Mouse (Mus musculus) c-Kit-positive CD71-positive TER-119-positive erythroid progenitor cells, embryonic 14.5 days (primary cell): ENCODE results near the gene Erc1.
"Not testable (repeated sequence)": the region's sequence is repeated elsewhere in the genome, so short reads cannot be mapped to it uniquely, and the experiment has no call there.

Source experiments
- DNase-seq: peaks from one replicate; pipeline ENCODE4 v3.0.0-alpha.2; 2013; ENCODE audit warnings: low spot score

Gene Erc1

DNA sequence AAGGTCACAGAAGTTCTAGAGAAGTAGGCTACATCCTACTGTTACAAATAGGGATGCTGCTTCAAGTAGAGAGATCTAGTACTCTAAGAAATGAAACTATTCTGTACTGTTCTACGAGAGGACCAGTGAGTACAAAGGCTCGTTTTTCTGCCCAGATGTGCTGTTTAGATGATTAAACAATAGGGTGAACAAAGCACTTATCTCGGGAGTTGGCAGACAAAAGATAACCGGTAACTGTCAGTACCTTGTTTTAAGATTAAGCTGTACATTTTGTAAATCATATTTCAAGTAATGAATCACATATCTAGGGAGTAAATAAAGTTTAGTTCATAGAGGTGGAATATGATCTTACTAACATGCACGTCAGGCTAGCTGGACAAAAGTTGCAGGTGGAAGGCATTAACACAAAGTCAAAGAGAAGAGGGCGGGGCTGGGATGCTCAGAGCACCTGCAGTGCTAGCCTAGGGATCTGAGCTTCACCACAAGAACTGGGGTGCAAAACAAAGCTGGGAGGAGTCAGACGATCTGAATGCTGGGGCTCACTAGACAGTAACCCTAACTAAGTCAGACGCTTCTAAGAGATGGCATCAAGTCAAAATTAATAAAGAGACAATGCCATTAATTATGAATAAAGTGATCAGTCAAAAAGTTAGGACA lies 136.2 kb downstream of the Erc1 start:
- DNase-seq: no peak

DNA sequence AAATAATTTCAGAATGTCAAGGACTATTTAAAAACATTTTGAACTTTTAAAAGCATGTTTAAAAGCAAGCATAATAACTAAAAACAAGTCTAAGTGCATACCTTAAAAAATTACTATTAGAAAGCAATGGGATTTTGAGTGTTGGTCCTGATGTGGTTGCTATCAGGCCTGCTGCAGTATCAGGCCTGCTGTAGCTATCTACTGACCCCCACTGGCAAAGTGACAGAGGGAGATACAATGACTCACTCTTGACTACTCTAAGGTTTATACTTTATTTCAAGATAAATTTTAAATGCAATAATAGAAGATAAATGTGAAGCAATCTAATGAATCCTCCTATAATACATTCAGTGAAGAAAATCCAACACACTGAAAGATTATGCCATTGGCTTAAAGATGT lies 138.4 kb downstream of the Erc1 start:
- no peak for DNase-seq

DNA sequence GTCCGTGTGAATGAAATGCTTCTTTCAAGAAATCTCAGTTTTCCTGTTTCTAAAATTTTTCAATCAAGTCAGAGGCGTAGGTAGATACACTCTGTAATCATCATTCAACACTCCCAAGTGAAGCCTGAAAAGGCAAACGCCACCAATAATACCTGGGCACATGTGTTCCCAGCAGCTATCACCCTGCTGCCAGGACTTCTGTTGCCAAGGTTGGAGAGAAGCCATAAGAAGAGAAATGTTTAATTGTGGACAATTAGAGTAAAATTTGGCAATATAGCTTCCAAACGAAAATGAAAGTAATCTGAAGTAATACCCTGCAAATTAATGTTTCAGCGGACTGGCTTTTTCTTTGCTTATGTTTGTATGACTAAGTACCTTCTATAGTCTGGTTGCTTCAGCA lies 140.1 kb downstream of the Erc1 start:
- DNase-seq: no peak

DNA sequence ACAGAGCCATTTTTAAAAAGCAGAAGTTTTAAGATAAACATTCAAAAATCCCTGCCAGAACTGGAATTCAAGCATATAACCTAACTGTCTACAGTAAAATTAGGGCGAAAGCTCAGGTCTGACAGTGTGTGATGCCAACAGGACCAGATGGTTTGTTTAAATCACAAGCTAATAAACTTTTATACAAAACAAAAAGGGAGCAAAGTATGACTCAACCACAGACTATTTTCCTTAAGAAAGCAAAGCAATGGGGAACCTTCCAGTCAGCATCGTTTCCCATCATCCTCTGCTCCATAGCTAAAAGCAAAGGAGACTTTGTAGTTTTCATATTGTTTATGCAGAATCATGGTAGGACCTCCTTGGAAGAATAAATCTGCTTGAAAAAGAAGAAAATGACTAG lies 143.1 kb downstream of the Erc1 start:
- DNase-seq: no peak

DNA sequence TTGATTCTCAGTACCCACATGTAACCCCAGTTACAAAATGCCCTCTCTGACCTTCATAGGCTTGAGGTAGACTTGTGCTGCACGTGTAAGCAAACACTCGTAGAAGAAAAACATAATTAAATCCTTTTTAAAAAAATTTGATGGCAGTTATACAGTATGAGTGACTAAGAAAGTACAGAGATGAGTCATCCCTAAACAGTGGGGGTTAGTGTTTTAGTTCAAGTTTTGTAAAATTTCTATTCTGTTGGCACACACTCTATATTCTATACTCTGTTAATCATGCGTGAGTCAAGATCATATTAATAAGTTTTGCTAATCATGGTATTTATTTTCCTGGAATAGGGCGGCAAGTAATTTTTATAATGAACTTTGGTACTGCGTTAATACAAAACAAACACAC lies 155.2 kb downstream of the Erc1 start:
- DNase-seq: no peak

DNA sequence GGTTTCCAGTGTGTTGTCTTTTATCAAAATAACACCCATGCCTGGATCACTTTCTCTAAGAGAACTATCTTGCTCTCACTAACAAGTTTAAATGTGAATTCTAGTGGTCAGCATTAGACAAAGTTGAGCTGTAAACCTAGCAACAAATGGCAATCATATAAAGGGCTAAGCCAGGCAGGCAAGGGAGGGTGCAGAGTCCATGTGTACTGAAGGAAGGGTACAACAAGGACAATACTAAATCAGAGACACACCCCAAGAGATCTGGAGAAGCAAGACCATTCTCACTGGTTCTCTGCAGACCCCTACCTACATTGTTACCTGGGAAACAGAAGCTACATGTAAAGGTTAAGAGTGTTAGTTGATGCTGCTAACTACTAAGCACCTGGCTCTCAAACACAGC lies 161.5 kb downstream of the Erc1 start:
- no peak for DNase-seq

DNA sequence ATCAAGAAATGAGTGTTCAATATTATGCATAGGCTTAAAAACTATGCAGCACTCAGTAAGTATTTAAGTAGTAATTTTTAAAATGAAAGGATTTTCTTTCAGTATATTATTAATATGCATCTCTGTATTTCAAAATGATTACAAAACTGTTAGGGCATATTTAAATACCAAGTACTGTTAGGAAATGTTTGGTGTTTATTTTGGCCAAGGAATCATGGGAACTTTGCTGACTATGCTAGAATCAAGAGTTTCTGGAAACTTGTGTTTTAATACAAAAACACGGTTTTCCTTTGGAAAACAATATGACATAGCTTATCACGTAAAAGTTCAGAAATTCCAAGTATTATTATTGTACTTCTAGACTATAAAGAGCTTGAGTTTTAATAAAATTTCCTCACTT lies 167.2 kb downstream of the Erc1 start:
- no peak for DNase-seq

DNA sequence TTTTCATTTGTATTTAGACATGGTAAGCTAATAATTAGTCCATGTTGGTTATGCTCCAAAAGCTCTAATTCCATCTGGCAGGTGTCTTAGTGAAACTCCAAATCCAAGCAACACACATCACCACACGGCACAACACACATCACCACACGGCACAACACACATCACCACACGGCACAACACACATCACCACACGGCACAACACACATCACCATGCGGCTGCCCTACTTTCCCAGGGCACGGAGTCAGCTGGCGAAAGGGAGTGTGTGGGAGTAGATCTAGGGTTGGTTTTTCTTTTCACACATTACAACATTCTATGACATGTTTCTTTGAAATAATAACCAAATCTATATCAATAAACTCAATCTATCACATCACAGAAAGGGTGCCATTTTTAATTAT lies 173.2 kb downstream of the Erc1 start:
- DNase-seq: no peak

DNA sequence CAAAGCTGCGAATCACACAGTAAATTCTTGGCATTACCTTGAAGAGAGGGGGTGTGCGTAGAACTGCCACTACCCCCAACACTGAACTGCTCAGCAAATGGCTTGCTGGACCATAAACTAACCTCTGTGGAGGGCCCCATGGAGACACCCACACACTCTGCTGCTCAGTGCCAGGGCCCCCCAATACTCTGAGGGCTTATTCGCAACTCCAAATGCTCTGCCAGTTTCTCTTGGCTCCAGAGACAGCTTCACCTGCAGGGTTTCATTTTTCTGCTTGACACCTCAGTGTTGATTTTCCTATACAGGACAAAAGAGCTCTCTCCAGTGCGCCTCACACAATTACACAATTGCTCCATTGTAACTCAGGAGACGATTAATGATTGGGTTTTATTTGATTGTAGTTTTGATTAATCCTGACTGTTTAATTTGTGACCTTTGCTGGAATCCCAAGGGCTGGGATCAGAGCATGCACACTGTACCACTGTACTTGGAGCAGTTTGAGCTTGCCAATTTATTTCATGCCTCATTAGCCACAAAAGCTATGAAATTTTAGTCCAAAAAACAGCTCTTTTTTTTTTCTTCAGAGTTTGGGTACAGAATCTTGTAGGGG lies 173.7 kb downstream of the Erc1 start:
- DNase-seq: no peak

DNA sequence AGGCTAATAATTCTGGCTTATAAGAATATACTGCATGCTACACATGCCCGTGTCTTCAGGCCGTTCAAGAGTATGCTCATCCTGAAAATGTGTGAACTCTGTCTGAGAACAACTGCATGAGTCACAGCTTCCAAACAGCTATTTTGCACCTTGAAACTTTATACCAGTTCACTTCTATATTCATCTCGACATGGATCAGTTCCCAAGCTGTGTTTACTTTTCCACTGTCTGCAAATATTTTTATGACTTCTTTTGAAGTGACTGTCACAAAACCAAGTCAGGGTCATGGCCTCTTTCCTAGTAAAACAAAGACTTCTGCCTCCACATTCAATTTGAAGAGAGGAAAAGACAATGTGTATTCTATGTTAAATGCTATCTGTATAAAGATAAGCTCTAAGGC lies 178.2 kb downstream of the Erc1 start:
- DNase-seq: no peak

DNA sequence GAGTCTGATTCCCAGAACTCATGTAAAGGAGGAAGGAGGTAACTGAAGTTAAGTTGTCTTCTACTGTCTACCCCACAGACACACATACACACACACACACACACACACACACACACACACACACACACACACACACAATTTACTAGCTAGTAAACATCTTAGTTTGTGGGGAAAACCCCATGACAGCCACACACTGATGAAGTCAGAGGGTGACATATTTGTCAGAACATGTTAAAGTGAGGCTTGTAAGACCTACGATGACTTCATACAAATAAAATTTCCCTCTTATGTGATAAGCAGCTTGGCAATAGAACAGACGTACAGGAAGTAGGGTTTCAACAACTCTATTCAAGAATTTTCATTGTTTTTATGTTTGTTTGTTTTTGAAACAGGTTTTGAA lies 185.0 kb downstream of the Erc1 start:
- no peak for DNase-seq

DNA sequence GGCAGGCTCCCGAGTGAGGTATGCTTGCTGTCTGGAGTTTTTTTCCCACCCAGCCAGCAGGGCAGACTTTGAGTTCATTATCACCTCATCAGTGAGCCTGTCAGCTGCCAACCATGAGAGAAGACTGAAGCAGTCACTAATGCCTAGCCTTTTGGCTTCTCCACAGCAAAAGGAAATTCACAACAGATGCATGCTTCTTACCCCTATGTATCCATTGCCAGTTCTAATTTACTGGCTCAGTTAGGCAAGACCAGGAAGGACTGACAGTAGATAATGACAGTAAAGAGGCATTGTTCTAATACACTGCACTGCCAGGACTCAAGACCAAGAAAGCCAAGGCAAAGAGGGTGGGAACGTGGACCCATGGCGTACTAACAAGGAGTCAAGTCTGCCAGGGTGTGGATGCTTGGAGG lies 186.9 kb downstream of the Erc1 start:
- no peak for DNase-seq

DNA sequence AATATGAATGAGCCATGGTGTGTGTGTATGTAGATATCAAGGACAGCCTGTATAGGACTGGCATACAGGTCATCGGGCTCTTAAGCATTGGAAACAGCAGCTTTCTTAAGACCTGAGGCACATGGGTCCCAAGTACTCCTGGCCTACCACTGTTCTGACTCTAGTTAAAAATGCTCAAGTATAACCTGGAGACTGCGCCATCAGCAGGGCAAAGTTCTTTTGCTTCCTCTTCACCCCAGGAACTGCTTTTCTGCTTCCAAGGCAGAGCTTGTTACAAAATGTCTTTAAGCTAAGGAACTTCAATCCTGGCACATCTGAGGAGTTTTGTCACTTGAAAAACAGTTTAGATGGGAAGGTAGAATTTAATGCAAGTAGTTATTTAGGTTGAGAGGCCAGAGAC lies 189.5 kb downstream of the Erc1 start:
- no peak for DNase-seq

DNA sequence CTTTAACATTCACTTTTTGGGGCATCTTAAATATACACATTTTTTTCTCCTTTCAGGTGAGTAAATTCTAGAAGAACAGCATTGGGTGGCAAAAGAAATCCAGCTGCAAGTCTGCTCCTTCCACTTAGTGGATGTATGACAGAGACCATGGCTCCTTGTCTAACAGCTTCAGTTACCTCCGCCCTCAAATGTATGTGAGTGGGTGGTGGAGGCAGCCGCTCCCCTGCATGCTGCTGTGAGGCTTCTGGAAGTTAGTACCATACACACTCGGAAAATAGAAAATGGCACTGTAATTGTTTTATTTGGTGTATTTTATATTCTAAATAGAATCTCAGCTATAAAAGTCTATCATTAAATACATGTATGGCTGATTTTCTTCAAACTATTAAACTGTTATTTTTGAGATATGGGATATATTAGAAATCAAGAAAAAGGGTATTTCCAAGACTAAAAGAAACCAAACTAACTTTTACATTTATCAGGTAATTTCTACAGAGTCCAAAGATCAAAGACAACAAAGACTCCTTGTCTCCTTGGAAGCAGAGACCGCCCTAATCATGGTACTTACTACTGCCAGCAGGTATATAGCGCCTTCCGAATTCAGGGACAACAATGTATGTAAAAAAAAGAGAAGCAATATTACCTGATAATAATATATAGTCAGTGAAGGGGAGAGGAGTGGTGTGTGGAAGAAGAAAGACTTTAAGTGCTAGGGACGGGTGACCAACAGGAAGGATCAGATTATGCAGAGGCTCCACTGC lies 190.4 kb downstream of the Erc1 start:
- DNase-seq: no peak

DNA sequence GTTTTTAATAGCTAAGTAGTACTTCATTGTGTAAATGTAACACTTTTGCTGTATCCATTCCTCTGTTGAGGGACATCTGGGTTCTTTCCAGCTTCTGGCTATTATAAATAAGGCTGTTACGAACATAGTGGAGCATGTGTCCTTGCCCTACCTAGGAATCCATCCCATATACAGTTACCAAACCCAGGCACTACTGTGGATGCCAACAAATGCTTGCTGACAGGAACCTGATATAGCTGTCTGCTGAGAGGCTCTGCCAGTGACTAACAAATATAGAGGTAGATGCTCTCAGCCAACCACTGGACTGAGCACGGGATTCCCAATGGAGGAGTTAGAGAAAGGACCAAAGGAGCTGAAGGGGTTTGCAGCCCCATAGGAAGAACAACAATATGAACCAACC lies 193.2 kb downstream of the Erc1 start:
- not testable (repeated sequence) for DNase-seq

DNA sequence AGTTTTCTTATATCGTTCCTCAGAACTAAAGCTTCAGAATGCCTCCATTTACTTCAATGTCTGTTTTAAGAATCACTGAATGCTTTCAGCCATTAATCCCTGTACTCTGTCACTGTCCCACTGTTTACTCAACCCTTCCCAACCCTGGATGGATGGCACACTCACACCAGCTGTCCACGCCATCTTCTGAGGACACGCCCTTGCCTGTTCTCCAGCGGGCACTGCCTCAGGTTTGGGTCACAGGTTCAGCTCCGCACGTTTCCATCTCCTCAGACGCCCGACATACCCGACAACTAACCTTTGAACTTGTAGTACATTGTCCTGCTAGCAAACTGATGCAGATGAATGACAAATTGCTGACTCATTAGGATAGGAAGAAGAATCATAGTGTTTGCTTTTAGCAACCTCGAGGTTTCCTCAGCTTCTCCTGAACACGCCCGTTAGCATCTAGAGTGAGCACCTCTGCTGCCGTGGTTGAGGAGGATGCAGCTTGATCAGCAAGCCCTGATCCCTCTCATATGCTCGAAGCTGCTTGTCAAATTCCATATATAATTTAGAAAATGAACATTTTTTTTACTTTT lies 204.0 kb downstream of the Erc1 start:
- DNase-seq: no peak

DNA sequence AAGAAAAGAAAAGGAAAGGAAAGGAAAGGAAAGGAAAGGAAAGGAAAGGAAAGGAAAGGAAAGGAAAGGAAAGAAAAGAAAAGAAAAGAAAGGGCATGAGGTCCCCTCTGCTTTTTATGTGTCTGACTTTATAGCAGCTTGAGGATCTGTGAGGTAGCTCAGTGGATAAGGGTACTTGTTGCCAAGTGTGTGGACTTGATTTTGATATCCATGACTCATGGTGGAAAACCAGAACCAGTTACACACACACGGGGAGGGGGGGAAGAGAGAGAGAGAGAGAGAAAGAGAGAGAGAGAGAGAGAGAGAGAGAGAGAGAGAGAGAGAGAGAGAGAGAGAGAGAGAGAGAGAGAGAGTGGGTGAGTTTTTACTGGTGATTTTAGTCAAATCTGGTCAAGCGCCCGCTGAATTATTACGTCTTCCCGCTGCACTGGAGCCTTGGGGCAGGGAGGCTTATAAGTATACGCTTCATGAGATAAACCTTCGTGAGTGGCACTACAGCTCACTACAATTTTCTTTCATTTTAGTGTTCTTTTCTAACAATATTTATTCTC lies 204.7 kb downstream of the Erc1 start:
- DNase-seq: no peak

DNA sequence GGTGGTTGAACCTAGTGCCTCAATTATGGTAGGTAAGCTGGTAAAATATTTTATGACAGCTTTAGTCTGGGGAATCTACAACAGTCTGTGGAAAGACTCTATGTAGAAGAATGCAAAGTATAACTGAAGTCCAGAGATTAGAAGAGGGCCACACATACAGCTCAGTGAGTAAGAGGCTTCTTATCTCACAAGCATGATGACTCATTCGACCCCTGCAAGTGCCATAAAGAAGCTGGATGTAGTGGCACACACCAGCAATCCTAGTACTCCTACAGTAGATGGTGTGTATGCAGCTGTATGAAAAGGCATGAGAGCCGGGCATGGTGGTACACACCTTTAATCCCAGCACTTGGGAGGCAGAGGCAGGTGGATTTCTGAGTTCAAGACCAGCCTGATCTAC lies 205.2 kb downstream of the Erc1 start:
- DNase-seq: no peak

DNA sequence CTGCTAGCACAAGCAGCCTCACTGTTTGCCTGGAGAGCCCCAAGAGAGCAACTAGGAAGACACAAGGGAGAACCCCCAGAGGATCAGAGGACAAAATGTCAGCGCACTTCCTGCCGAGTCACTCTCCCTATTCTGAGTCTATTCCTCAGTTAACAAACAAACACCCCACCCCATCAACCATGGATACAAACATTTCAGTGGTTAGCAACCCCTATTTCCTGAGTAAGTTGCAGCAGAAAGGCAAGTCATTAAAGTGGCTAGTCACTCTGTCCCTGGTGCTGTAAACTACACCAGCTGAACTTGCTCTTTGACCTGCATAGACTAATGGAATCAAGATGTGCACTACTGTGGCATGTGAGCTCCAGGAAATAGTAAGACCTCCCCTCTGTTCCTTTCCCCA lies 212.3 kb downstream of the Erc1 start:
- DNase-seq: no peak

DNA sequence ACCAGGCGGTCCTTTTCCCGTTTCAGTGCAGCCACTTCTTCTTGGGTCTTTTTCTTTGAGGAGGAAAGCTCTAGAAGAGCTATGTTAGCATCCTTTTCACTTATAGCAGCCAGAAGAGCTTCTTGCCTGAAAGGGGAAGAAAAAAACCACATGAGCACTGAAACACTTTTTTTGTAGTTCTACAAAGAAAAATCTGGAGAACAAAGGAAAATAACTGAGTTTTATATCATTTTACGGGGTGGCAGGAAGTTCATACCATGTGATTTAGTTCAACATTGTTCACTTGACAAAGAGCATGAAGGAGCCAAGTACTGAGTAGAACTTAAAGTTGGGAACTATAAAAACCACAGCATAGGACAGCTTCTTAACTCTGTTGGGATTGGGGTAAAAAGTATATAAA lies 217.3 kb downstream of the Erc1 start:
- DNase-seq: no peak

DNA sequence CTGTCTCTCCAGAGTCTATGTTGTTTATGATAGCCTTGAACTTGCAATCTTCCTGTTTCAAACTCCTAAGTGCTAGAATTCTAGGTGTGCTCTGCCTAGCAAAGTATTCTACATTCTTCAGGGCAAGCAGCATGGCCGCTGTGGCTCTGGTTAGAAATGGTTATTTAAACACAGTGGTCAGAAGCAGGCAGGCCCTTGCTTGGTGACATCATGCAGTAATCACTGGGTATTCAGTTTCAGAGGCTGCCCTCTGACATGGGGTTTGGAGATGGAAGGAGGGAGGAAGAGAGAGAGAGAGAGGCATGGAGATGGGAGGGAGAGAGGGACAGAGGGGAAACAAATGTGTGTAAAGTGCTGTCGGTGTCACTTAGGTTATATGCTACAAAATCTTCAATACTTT lies 246.6 kb downstream of the Erc1 start:
- no peak for DNase-seq

DNA sequence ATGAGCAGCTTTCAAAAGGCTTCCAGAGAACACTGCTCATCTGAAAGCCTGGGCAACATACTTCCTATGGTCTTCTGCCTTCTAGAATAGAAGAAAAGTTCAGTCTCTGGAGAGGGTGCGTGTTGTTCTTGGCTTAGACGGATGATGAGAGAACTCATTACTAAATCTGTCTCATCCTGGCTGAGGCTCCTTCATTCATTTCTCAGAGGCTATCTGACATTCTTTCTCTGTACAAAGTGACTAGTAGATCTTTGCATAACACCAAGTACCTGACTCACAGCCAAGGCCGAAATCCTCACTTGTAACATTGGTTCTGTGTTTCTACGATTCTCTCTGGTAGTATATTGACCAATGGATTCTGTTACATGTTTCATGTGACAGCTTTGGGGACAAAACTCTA lies 252.5 kb downstream of the Erc1 start:
- no peak for DNase-seq

DNA sequence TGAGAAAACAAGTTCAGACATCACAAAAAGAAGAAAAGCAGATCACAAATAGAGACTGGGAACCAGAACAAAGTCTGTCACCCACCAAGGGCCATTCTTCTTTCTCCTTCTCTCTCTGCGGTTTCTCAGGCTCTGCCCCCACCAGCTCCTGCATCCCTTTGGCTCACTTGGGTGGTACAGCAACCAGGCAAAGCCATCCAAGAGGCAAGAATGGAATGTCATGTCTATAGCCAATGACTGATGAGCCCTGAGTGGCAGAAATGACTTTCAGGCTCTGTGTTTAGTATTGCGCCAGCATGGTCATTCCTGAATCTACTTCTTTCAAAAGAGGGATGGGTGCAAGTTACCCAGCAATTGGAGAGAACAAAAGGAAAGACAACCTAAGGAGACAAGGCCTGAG lies 257.1 kb downstream of the Erc1 start:
- no peak for DNase-seq
